Mouse (Mus musculus) hindbrain, embryonic 14.5 days (tissue): ENCODE results near the gene Piezo1. TPM values are rescaled to one million over a fixed set of nuclear protein-coding genes. Genes with fewer than 3 reads are reported as not detected.

Experiments used
- ATAC-seq: fragments of 200-750 bp; cut with Nextera tagmentation; 2 replicates; pipeline ENCODE4 v1.8.0; 2017; ENCODE audit warnings: moderate number of reproducible peaks, mild to moderate bottlenecking, moderate TSS enrichment, moderate library complexity; ENCODE audit not compliant: low FRiP score
- DNase-seq: peaks from one replicate; pipeline ENCODE4 v3.0.0-alpha.2; 2015; ENCODE audit warnings: low spot score
- H3K27ac ChIP-seq: fragments of 300-500 bp; sonication (generic); 2 replicates; pipeline ENCODE4 v1.5.1; 2014; ENCODE audit warnings: mild to moderate bottlenecking, moderate library complexity
- H3K27me3 ChIP-seq: fragments of 300-500 bp; sonication (generic); 2 replicates; pipeline ENCODE4 v1.6.1; 2014; ENCODE audit warnings: mild to moderate bottlenecking, low read length, mixed read lengths; ENCODE audit not compliant: control insufficient read depth, insufficient read depth
- H3K36me3 ChIP-seq: fragments of 300-500 bp; sonication (generic); replicated peaks from 2 replicates; pipeline ENCODE4 v1.6.1; 2014; ENCODE audit not compliant: control insufficient read depth, insufficient read depth
- H3K4me1 ChIP-seq: fragments of 300-500 bp; sonication (generic); replicated peaks from 2 replicates; pipeline ENCODE4 v1.6.1; 2014; ENCODE audit warnings: antibody characterized with exemption, low read length, mixed read lengths; ENCODE audit not compliant: control insufficient read depth, insufficient read depth
- H3K4me2 ChIP-seq: fragments of 300-500 bp; sonication (generic); replicated peaks from 2 replicates; pipeline ENCODE4 v1.6.1; 2014; ENCODE audit warnings: mild to moderate bottlenecking, moderate library complexity
- H3K4me3 ChIP-seq: fragments of 300-500 bp; sonication (generic); replicated peaks from 2 replicates; pipeline ENCODE4 v1.5.1; 2014; ENCODE audit warnings: mild to moderate bottlenecking, low read length
- H3K9ac ChIP-seq: fragments of 300-500 bp; sonication (generic); 2 replicates; pipeline ENCODE4 v1.6.1; 2014
- H3K9me3 ChIP-seq: fragments of 300-500 bp; sonication (generic); 2 replicates; pipeline ENCODE4 v1.6.1; 2016; ENCODE audit warnings: low read length; ENCODE audit not compliant: control insufficient read depth
- WGBS: fragments of 180-500 bp; shearing (Covaris S2); extraction: QIAGEN DNeasy Blood & Tissue Kit; methylation state at CpG from one replicate; pipeline ENCODE4 v1.1.7; 2014; 5-methylcytosine and 5-hydroxymethylcytosine counted together
- polyA plus RNA-seq: library from polyadenylated mRNA; unstranded; fragments of >200 nt; fragmentation: Nextera tagmentation; extraction: Ambion mirVana; gene quantifications from 2 replicates; pipeline ENCODE4 v1.2.1, GENCODE M21; 2014

Gene Piezo1
- polyA plus RNA-seq, 1 experiment from 2014 or later, result 3.1 TPM

- H3K4me1 ChIP-seq, result peaks cover 7% of the 10 kb centered on the region
- H3K36me3 ChIP-seq, result no peaks in the 10 kb centered on the region
- WGBS, result 82% methylated on average over 15 of the region's 15 CpGs
- H3K27ac ChIP-seq, result no peak overlapping the region
- no peaks in the 10 kb centered on the region for H3K9me3 ChIP-seq
- no peaks in the 10 kb centered on the region for H3K27me3 ChIP-seq
- no peak overlapping the region for H3K4me2 ChIP-seq
- no peak for ATAC-seq
- H3K4me3 ChIP-seq, result no peak overlapping the region
- no peak overlapping the region for H3K9ac ChIP-seq
- no peak for DNase-seq
Measured at GRCm38 (mm10) chr8:122580926-122581325, 29.8 kb upstream of the Piezo1 start.

- no peak for DNase-seq
- no peak for ATAC-seq
- no peak overlapping the region for H3K27ac ChIP-seq
- 37% methylated on average over 7 of the region's 7 CpGs for WGBS
- H3K9me3 ChIP-seq, result no peaks in the 10 kb centered on the region
- peaks cover 22% of the 10 kb centered on the region for H3K4me1 ChIP-seq
- H3K4me3 ChIP-seq, result no peak overlapping the region
- no peak overlapping the region for H3K9ac ChIP-seq
- no peaks in the 10 kb centered on the region; the same call in 1 of the 2 replicates for H3K36me3 ChIP-seq
- no peaks in the 10 kb centered on the region for H3K27me3 ChIP-seq
- no peak overlapping the region for H3K4me2 ChIP-seq
Measured at GRCm38 (mm10) chr8:122579196-122579595, 28.1 kb upstream of the Piezo1 start.

GRCm38 (mm10) chr8:122577116-122577515 is 26.0 kb upstream of the Piezo1 start:
- Histone ChIP-seq H3K36me3 (peaks cover 3% of the 10 kb centered on the region; the same call in 1 of the 2 replicates), H3K9ac (peak overlapping the region; percentile 80), H3K27me3 (no peaks in the 10 kb centered on the region), H3K9me3 (no peaks in the 10 kb centered on the region), H3K4me2 (peak overlapping the region; percentile 75), H3K4me1 (peaks cover 22% of the 10 kb centered on the region), H3K27ac (no peak overlapping the region), H3K4me3 (peak overlapping the region; percentile 53)
- ATAC-seq, result peak; percentile 5; the same call in 1 of the 2 replicates
- no peak for DNase-seq
- 48% methylated on average over 10 of the region's 10 CpGs for WGBS

GRCm38 (mm10) chr8:122576648-122577022 is 25.5 kb upstream of the Piezo1 start, which contains the start of gene Aprt:
Aprt (minus strand) TSS chr8:122576909.
- DNase-seq (peak; percentile 89), ATAC-seq (peak; percentile 88)
- WGBS, result under 1% methylated on average over 39 of the region's 39 CpGs
- Histone ChIP-seq H3K4me3 (peak within 1 kb of the TSS; percentile 53), H3K4me1 (peaks cover 22% of the 10 kb centered on the region), H3K9ac (peak within 1 kb of the TSS; percentile 80), H3K9me3 (no peaks in the 10 kb centered on the region), H3K4me2 (peak within 1 kb of the TSS; percentile 75), H3K27me3 (no peaks in the 10 kb centered on the region), H3K27ac (peak within 1 kb of the TSS; percentile 66), H3K36me3 (peaks cover 5% of the 10 kb centered on the region; the same call in 1 of the 2 replicates)

GRCm38 (mm10) chr8:122575735-122576647 is 24.9 kb upstream of the Piezo1 start:
- peak overlapping the region; percentile 75 for H3K4me2 ChIP-seq
- ATAC-seq, result 0 out of 2 replicates have a peak, but pooled peaks have one; percentile 15
- peaks cover 5% of the 10 kb centered on the region; the same call in 1 of the 2 replicates for H3K36me3 ChIP-seq
- H3K4me1 ChIP-seq, result peaks cover 22% of the 10 kb centered on the region
- no peaks in the 10 kb centered on the region for H3K27me3 ChIP-seq
- 19% methylated on average over 21 of the region's 21 CpGs for WGBS
- H3K9me3 ChIP-seq, result no peaks in the 10 kb centered on the region
- no peak for DNase-seq
- H3K4me3 ChIP-seq, result peak overlapping the region; percentile 53
- H3K9ac ChIP-seq, result peak overlapping the region; percentile 80
- H3K27ac ChIP-seq, result peak overlapping the region; percentile 66

- Histone ChIP-seq H3K4me2 (peak overlapping the region; percentile 75), H3K9ac (peak overlapping the region; percentile 80; the same call in 1 of the 2 replicates), H3K4me3 (peak overlapping the region; percentile 53; the same call in 1 of the 2 replicates), H3K27me3 (no peaks in the 10 kb centered on the region), H3K36me3 (peaks cover 7% of the 10 kb centered on the region; the same call in 1 of the 2 replicates), H3K9me3 (no peaks in the 10 kb centered on the region), H3K4me1 (peaks cover 22% of the 10 kb centered on the region), H3K27ac (no peak overlapping the region)
- no peak for DNase-seq
- no peak for ATAC-seq
- 71% methylated on average over 8 of the region's 8 CpGs for WGBS
Measured at GRCm38 (mm10) chr8:122575286-122575685, 24.2 kb upstream of the Piezo1 start.

- Histone ChIP-seq H3K36me3 (peaks cover 11% of the 10 kb centered on the region; the same call in 1 of the 2 replicates), H3K4me3 (no peak overlapping the region), H3K27ac (no peak overlapping the region), H3K9me3 (no peaks in the 10 kb centered on the region), H3K9ac (no peak overlapping the region), H3K27me3 (no peaks in the 10 kb centered on the region), H3K4me2 (peak overlapping the region; percentile 75; the same call in 1 of the 2 replicates), H3K4me1 (peaks cover 22% of the 10 kb centered on the region)
- 48% methylated on average over 10 of the region's 10 CpGs for WGBS
- ATAC-seq, result no peak
- no peak for DNase-seq
Measured at GRCm38 (mm10) chr8:122574667-122575251, 23.6 kb upstream of the Piezo1 start.

- DNase-seq (no peak), ATAC-seq (no peak)
- H3K9me3 ChIP-seq, result no peaks in the 10 kb centered on the region
- no peak overlapping the region for H3K4me3 ChIP-seq
- H3K9ac ChIP-seq, result no peak overlapping the region
- peaks cover 22% of the 10 kb centered on the region for H3K4me1 ChIP-seq
- no peak overlapping the region for H3K27ac ChIP-seq
- H3K36me3 ChIP-seq, result peaks cover 11% of the 10 kb centered on the region; the same call in 1 of the 2 replicates
- no peak overlapping the region for H3K4me2 ChIP-seq
- WGBS, result 52% methylated on average over 3 of the region's 3 CpGs
- no peaks in the 10 kb centered on the region for H3K27me3 ChIP-seq
Measured at GRCm38 (mm10) chr8:122574264-122574663, 23.1 kb upstream of the Piezo1 start.

GRCm38 (mm10) chr8:122573577-122573976 is 22.4 kb upstream of the Piezo1 start:
- Histone ChIP-seq H3K9ac (no peak overlapping the region), H3K9me3 (no peaks in the 10 kb centered on the region), H3K4me1 (peaks cover 29% of the 10 kb centered on the region), H3K27me3 (no peaks in the 10 kb centered on the region), H3K4me3 (no peak overlapping the region), H3K4me2 (no peak overlapping the region), H3K27ac (no peak overlapping the region), H3K36me3 (peaks cover 11% of the 10 kb centered on the region; the same call in 1 of the 2 replicates)
- 51% methylated on average over 9 of the region's 9 CpGs for WGBS
- no peak for ATAC-seq
- DNase-seq, result no peak
